Mouse (Mus musculus) neural tube, embryonic 10.5 days (tissue): Measurements from ENCODE around the gene Gabre.

ENCODE experiments used
- DNase-seq: peaks from one replicate; pipeline ENCODE4 v3.0.0-alpha.2; 2017; ENCODE audit warnings: low spot score; ENCODE audit errors: extremely low spot score

The Gabre gene

DNA sequence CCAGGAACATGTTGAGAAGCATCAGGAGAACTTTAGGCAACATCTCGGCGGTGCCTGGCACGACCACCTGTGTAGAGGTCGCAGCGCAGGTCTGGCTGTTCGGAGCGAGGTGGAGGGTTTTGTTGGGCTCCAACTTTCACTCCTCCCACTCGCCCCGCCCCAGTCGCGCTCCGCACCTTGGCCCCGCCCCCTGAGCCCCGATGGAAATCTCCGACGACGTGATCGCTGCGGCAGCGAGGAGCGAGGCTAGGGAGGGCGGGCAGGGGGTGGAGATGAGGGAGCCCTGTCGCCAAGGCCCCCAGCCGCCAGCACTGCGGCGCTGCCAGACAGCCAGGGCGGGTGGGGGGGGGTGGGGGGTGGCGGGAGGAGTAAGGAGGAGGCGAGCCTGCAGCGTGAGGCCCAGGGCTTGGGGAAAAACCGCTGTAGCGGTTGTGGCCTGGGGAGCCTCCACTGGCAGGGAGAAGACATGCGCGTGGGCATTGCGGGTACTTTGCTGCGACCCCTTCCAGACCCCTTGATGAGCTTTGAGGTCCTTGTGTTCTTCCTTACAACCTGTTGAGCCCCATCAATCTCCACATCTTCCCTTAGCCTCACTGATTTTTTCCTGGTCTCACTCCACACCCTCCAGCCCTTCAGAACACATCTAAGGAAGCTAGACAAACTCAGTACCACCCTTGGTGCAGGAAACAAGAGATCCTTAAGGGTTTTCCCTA, at the start of gene Gabre:
Gene Gabre, minus strand, starts transcription at position 145 of the 713 bp plus-strand sequence.
- DNase-seq: peak; percentile 56

DNA sequence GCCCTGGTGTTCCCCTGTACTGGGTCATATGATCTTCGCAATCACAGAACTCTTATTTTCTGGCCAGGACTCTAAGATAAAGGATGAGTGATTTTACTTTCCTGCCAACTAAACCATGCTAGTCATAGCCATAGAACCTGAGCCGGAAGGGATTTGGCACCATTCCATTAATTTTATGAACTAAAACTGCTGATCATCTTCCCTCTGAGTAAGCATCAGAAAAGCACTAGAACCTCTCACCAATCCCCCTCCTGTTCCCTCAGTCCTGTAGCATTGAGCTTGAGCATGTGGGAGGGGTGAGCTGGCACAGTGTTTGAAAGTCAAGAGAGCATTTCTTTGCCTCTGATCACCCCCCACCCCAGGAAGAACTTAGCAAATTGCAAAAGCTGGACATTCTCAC, 23.2 kb upstream of the Gabre start:
- no peak for DNase-seq

DNA sequence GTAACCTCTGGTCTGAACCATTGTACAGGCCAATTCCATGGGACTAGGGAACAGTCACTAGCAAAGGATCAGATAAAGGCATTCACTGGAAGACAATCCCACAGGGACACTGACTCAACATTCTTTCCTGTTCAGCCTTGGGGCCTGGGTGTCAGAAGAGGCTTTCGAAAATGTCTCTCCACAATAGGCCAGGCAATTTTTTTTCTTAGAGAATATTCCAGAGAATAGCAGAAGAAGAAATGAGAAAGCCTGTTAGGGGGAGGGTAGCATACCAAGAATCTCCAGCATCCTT, 715 bp upstream of the Gabre start:
- DNase-seq: no peak

DNA sequence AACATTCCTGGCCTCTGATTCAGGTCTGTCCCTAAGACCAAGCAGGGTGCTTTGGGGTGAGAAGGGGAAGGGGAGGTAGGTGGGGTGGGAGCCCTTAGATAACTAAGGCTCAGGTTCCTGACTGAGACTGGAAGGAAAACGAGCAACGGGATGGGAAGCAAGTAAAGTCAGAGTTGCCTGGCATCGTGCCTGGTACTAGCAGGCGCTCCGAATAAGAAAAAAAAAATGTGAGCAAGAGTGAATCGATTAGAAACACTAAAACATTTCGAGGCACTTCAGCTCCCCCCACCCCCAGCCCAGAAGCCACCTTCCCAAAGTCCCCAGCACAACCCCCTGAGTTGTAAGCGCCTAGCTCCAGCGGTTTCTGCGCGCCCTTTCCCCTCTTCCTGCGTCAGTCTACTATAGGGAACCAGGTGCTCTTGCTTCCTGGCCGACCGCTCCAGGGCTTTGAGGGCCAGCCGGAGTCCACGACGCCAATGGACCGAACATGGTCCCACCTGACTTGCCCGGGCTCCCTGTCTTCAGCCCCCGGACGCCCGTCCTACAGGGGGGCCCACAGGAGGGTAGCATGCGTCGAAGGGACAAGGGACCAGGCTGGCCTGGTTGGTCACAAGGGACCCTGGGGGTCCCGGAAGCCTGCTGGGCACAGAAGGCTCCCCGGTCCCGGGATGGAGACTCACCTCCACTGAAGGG, 491 bp downstream of the Gabre start:
- DNase-seq: peak; percentile 20

DNA sequence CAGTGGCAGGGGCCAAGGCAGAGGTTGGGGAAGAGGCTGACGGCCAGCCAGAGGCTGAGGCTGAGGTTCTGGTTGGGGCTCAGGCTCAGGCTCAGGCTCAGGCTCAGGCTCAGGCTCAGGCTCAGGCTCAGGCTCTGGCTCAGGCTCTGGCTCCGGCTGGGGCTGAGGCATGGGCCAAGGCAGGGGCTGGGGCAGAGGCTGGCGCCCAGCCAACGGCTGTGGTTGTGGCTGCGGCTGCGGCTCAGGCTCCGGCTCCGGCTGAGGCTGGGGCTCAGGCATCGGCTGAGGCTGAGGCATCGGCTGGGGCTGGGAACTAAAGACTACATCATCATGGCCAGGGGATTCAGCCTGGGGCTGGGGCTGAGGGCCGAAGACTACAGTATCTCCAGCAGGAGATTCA, 4.0 kb downstream of the Gabre start:
- no peak for DNase-seq

DNA sequence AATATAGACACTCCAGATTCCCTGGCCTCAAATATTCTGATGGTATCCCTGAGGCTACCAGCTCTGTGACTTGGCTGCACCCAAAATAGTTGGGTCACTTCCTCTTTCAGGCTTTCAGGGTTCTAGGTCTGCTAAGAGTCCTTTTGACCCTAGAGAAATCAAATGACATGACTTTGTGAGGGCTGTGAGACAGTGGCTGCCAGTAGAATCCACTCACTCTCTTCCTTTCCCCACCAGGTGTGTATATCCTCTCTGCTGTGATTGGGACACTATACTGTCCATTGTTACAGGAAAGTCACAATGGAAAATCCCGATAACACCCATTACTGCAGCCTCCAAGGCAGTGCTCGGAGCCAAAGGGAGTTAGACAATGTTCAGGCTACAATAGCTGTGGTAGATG, 52.9 kb downstream of the Gabre start, which contains the start of gene Magea4:
Gene Magea4, plus strand, starts transcription at position 301 of the 400 bp plus-strand sequence.
- no peak for DNase-seq
